Mouse (Mus musculus): ENCODE measurements around the gene Rhod. TPM values are rescaled to one million over a fixed set of nuclear protein-coding genes. Genes with fewer than 3 reads are reported as not detected.
A peak's percentile ranks its signal among the peaks of the same experiment; 100 is the strongest.

Rhod gene
- polyA plus RNA-seq, 1 experiment from 2014 or later: 51.2 TPM

DNA sequence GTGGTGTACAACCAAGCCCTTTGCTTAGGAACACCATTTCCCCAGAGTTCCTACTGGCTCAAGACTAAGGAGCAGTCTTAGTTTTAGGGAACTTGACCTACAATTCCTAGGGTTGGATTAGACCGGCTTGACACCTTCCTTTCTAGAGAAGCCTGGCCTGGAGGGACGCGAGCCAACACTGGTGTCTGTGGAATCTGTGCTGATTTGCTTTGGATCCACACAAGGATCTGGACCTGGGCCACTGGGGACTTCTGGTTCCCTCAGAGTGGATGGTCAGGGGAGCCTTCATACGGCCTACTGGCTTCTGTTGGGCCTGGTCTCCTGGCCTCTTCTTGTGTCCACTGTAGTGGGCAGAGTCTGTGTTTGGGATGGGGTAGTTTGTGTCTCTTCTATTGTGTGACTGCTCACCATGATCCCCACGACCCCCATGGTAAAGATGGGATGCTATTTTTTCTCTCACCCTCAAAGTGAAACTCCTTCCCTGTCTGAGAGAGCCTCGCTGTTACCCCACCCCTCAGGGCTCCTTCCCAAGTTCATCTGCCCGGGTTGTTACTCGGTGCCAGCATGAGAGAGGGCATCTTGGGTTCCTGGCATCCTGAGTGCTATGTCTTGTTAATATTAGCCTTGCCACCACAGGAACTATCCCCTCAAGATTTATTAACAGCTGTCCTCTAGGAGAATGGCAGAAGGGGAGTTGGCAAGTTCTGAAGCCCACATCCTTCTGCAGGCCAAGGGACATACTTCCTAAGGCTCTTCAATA, 7.6 kb upstream of the Rhod start:
- H3K9me3 ChIP-seq: no peaks in the 10 kb centered on the region
- no peak overlapping the region for H3K4me2 ChIP-seq (replicated peaks)
- ATAC-seq (ENCODE audit: low FRiP score, low read depth): no peak
- no peaks in the 10 kb centered on the region for H3K27me3 ChIP-seq
- H3K9ac ChIP-seq: no peak overlapping the region
- no peak overlapping the region for H3K27ac ChIP-seq
- 86% methylated on average over 8 of the region's 8 CpGs for WGBS
- H3K36me3 ChIP-seq: no peaks in the 10 kb centered on the region
- peaks cover 7% of the 10 kb centered on the region for H3K4me1 ChIP-seq
- H3K4me3 ChIP-seq: no peak overlapping the region

DNA sequence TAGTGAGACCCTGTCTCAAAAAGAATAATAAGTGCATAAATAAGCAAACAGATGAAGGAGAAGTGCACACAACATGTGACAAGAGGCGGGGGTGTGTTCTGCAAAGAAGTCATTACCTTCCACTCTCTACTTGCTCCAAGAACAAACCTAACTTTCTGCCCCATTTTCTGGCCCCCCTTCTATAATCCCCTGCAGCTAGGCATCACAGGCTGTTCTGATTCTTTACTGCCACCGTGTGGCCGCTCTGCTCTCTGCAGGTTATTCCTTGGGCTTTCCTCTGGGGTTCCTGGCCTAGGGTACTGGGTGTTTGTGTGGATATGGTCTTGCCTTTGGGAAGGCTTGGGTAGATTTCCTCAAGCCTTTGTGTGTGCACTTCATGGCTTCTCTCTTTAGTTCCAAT, 3.2 kb upstream of the Rhod start:
- Histone ChIP-seq H3K9ac (no peak overlapping the region), H3K9me3 (no peaks in the 10 kb centered on the region), H3K4me1 (peaks cover 45% of the 10 kb centered on the region), H3K36me3 (no peaks in the 10 kb centered on the region), H3K27me3 (no peaks in the 10 kb centered on the region), H3K27ac (no peak overlapping the region), H3K4me2 (replicated peaks) (no peak overlapping the region), H3K4me3 (no peak overlapping the region)
- 10% methylated on average over 3 of the region's 3 CpGs for WGBS
- no peak for ATAC-seq (ENCODE audit: low FRiP score, low read depth)

DNA sequence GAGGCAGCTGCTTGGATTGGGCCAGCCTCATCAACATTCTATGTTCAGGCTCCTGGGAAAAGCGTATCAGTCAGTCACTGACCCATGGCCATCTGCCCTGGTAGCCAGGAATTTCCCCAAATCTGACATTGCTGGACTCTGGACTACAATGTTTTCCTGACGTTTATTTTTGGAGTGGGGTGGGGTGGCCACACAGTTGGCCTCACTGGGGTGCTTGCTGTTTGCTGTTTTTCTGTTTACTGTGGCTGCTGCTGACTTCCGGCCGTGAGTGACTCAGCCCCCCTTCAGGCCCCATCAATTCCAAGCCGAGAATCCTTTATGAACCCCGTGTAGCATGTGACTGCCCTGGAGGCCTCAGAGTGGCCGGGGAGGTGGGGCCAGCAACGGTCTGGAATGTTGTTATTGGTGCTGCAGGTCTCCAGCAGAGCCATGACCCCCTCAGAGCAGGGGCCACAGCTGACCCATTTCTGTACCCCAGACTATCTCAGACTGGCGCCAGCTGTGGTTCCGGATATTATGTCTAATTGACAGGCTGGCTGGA, 2.5 kb upstream of the Rhod start:
- H3K9ac ChIP-seq: no peak overlapping the region
- peak; percentile 28; the same call in 1 of the 2 replicates for ATAC-seq (ENCODE audit: low FRiP score, low read depth)
- WGBS: 28% methylated on average over 10 of the region's 10 CpGs

GRCm38 (mm10) chr19:4441090-4441591, 1.9 kb upstream of the Rhod start:
- no peak overlapping the region for H3K4me3 ChIP-seq
- no peak overlapping the region for H3K9ac ChIP-seq
- 32% methylated on average over 6 of the region's 6 CpGs for WGBS
- H3K36me3 ChIP-seq: peaks cover 5% of the 10 kb centered on the region
- ATAC-seq (ENCODE audit: low FRiP score, low read depth): no peak; the same call in 1 of the 2 replicates
- H3K9me3 ChIP-seq: no peaks in the 10 kb centered on the region
- H3K4me1 ChIP-seq: peaks cover 45% of the 10 kb centered on the region
- no peaks in the 10 kb centered on the region for H3K27me3 ChIP-seq
- H3K27ac ChIP-seq: no peak overlapping the region
- H3K4me2 ChIP-seq (replicated peaks): no peak overlapping the region; the same call in 1 of the 2 replicates

More for the DNA sequence above, 2.5 kb upstream of the Rhod start:
- Histone ChIP-seq H3K27ac (no peak overlapping the region), H3K4me2 (replicated peaks) (peak overlapping the region; percentile 19), H3K9me3 (no peaks in the 10 kb centered on the region), H3K36me3 (no peaks in the 10 kb centered on the region), H3K4me1 (peaks cover 45% of the 10 kb centered on the region), H3K27me3 (no peaks in the 10 kb centered on the region), H3K4me3 (no peak overlapping the region)

DNA sequence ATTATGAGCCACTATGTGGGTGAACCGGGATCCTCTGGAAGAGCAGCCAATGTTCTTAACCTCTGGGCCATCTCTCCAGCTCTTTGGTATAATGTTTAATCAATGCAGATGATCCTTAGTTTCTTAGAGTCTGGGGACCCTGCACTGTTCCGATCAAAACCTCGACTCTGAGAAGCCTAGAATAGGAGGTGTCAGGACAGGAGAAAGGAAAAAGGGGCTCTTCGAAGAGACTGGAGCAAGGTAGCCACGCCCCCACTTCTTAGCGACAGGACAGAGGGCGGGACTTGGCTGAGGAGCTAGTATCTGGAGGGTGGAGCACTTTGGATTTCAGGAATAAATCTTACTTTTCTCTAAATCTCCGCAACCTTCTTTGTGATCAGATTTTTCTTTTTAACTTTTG, 990 bp upstream of the Rhod start:
- Histone ChIP-seq H3K4me3 (peak overlapping the region; percentile 83), H3K36me3 (peaks cover 15% of the 10 kb centered on the region), H3K27ac (no peak overlapping the region), H3K9me3 (no peaks in the 10 kb centered on the region), H3K4me1 (peaks cover 45% of the 10 kb centered on the region), H3K4me2 (replicated peaks) (peak overlapping the region; percentile 91), H3K9ac (no peak overlapping the region), H3K27me3 (no peaks in the 10 kb centered on the region)
- WGBS: 11% methylated on average over 8 of the region's 8 CpGs
- no peak for ATAC-seq (ENCODE audit: low FRiP score, low read depth)

GRCm38 (mm10) chr19:4438791-4439160, 456 bp downstream of the Rhod start:
- Histone ChIP-seq H3K27ac (peak overlapping the region; percentile 55; the same call in 1 of the 2 replicates), H3K4me1 (peaks cover 45% of the 10 kb centered on the region), H3K36me3 (peaks cover 17% of the 10 kb centered on the region), H3K9me3 (no peaks in the 10 kb centered on the region), H3K9ac (peak overlapping the region; percentile 85), H3K4me3 (peak overlapping the region; percentile 83), H3K27me3 (no peaks in the 10 kb centered on the region), H3K4me2 (replicated peaks) (peak overlapping the region; percentile 91)
- WGBS: 1% methylated on average over 8 of the region's 8 CpGs
- ATAC-seq (ENCODE audit: low FRiP score, low read depth): 0 out of 2 replicates have a peak, but pooled peaks have one; percentile 6

- no peak overlapping the region for H3K27ac ChIP-seq
- peak overlapping the region; percentile 85 for H3K9ac ChIP-seq
- H3K4me1 ChIP-seq: peaks cover 45% of the 10 kb centered on the region
- H3K36me3 ChIP-seq: peaks cover 22% of the 10 kb centered on the region
- H3K4me3 ChIP-seq: peak overlapping the region; percentile 83; the same call in 1 of the 2 replicates
- no peaks in the 10 kb centered on the region for H3K9me3 ChIP-seq
- 74% methylated on average over 6 of the region's 6 CpGs for WGBS
- H3K27me3 ChIP-seq: no peaks in the 10 kb centered on the region
- peak overlapping the region; percentile 91 for H3K4me2 ChIP-seq (replicated peaks)
- no peak for ATAC-seq (ENCODE audit: low FRiP score, low read depth)
Observed at GRCm38 (mm10) chr19:4437886-4438285, 1.3 kb downstream of the Rhod start.

DNA sequence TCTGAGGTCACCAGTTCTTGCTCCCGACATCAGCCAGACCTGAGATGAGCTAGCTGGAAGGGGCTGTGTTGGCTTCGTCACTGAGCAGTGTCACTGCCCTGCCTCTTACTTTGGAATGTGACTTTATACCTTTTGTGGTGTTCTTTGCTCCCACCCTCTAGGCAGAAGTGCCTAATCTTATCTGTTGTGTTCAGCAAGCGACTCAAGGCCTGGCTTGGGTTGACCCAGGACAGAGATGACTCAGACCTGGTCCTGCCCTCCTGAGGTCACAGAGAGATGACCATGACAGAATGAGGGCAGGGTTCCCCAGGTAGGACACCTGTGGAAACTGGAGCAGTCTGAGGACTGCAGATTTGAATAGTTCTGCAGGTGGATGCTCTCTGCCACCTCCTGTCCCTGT, 3.0 kb downstream of the Rhod start:
- Histone ChIP-seq H3K9ac (no peak overlapping the region), H3K9me3 (no peaks in the 10 kb centered on the region), H3K4me2 (replicated peaks) (no peak overlapping the region), H3K4me1 (peaks cover 33% of the 10 kb centered on the region), H3K27ac (no peak overlapping the region), H3K36me3 (peaks cover 35% of the 10 kb centered on the region), H3K27me3 (no peaks in the 10 kb centered on the region), H3K4me3 (no peak overlapping the region)
- no peak for ATAC-seq (ENCODE audit: low FRiP score, low read depth)
- WGBS: 93% methylated on average over 3 of the region's 3 CpGs

GRCm38 (mm10) chr19:4434999-4435398, 4.2 kb downstream of the Rhod start:
- Histone ChIP-seq H3K27me3 (no peaks in the 10 kb centered on the region), H3K4me3 (no peak overlapping the region), H3K4me2 (replicated peaks) (no peak overlapping the region), H3K9ac (no peak overlapping the region), H3K36me3 (peaks cover 46% of the 10 kb centered on the region), H3K4me1 (peaks cover 21% of the 10 kb centered on the region), H3K27ac (no peak overlapping the region), H3K9me3 (no peaks in the 10 kb centered on the region)
- WGBS: 96% methylated on average over 1 of the region's 1 CpGs
- no peak for ATAC-seq (ENCODE audit: low FRiP score, low read depth)

DNA sequence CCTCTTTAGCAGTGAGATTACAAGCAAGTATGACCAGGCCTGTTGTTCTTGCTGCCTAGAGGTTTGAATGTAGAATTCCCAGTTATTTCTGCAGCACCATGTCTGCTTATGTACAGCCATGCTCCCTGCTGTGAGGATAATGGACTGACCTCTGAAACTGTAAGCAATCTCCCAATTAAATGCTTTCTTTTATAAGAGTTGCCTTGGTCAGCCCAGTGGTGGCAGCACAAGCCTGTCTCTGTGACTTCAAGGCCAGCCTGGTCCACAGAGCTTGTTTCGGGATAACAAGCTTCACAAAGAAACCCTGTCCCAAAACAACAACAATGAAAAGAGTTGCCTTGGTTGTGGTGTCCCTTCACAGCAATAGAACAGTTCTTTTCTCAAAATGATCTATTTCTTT, 5.5 kb downstream of the Rhod start:
- 88% methylated on average over 1 of the region's 1 CpGs for WGBS
- ATAC-seq (ENCODE audit: low FRiP score, low read depth): no peak

DNA sequence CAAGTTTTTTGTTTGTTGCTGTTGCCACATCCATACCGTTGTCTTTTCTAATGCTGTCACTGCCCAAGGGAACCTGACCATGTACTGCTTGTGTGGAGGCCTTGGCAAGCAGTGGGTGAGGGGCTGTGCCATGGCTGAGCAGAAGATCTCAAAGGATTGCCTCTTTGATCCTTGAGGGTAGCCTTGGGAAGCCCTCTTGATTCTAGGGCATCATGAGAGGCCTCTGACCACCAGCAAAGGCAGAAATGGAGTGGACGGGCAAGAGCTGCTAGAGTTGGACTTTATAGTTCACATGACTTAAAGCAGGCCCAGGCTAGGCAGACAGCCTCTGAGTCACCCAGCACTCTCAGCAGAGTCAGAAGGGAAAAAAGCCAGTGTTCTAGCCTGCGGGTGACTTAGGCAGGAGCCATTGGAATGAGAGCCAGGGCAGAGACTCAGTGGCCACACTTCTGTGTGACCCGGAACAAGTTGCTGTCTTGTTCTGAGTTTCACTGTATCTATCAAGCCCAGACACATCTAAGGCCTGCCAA, 9.1 kb downstream of the Rhod start:
- H3K4me1 ChIP-seq: no peaks in the 10 kb centered on the region
- H3K4me3 ChIP-seq: no peak overlapping the region
- H3K36me3 ChIP-seq: peaks cover 65% of the 10 kb centered on the region
- ATAC-seq (ENCODE audit: low FRiP score, low read depth): no peak
- no peaks in the 10 kb centered on the region for H3K27me3 ChIP-seq
- no peak overlapping the region for H3K9ac ChIP-seq
- H3K27ac ChIP-seq: no peak overlapping the region
- H3K9me3 ChIP-seq: no peaks in the 10 kb centered on the region
- H3K4me2 ChIP-seq (replicated peaks): no peak overlapping the region
- WGBS: 96% methylated on average over 4 of the region's 4 CpGs

More for the DNA sequence above, 5.5 kb downstream of the Rhod start:
- Histone ChIP-seq H3K36me3 (peaks cover 52% of the 10 kb centered on the region), H3K4me2 (replicated peaks) (no peak overlapping the region), H3K9ac (no peak overlapping the region), H3K27ac (no peak overlapping the region), H3K27me3 (no peaks in the 10 kb centered on the region), H3K4me3 (no peak overlapping the region), H3K9me3 (no peaks in the 10 kb centered on the region), H3K4me1 (peaks cover 13% of the 10 kb centered on the region)

DNA sequence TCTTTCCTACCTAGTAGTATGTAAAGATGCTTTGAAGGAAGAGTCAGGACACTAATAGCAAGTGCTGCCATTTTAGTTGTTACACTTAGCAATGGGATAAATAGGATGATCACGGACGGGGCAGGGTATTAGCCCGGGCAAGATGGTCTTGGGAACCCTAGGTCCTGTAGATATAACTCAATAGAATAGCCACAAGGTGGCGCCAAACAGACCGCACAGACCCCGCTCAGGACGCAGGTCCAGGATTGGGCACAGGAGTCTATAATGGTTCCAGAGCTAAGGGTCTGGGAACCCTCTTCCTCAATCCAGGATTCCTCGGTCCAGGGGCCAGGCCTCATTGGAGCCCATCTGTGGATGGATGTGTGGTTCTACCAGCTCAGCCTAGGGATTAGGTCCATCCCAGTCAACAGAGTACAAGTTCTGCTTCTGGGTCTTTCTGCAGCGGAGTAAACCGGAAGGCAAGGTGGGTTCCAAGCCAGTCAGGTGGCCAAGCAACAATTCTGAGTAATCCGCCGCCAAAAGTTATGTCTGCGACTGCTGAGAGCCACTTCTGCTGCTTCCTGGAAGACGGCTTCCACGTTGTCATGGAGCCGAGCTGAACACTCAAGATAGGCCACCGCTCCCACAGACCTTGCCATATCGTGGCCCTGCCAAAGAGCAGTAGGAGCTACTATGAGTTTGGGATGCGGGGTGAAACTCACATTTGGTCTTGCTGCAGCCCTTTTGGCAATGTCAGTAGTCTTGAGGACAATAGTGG, 13.4 kb downstream of the Rhod start:
- H3K36me3 ChIP-seq: peaks cover 81% of the 10 kb centered on the region
- ATAC-seq (ENCODE audit: low FRiP score, low read depth): no peak
- 78% methylated on average over 19 of the region's 19 CpGs for WGBS
- H3K9ac ChIP-seq: no peak overlapping the region
- H3K27me3 ChIP-seq: no peaks in the 10 kb centered on the region
- H3K4me3 ChIP-seq: no peak overlapping the region
- no peak overlapping the region for H3K4me2 ChIP-seq (replicated peaks)
- no peak overlapping the region for H3K27ac ChIP-seq
- H3K4me1 ChIP-seq: no peaks in the 10 kb centered on the region
- H3K9me3 ChIP-seq: peaks cover 3% of the 10 kb centered on the region; the same call in 1 of the 2 replicates

Measured in limb, embryonic 13.5 days (tissue).